Mouse (Mus musculus) urinary bladder, adult 18-20 months (tissue): ENCODE data around the gene Mapk8.

ENCODE experiments used
- DNase-seq, 2 experiments: peaks; one replicate each; pipeline ENCODE4 v3.0.0; 2022; ENCODE audit warnings: low spot score in 2 of 2, mixed read lengths in 2 of 2

Gene Mapk8

GRCm38 (mm10) chr14:33398065-33398860, 48.7 kb downstream of the Mapk8 start:
- no peak for DNase-seq

GRCm38 (mm10) chr14:33380830-33381457, 66.0 kb downstream of the Mapk8 start:
- DNase-seq: no peak

- no peak for DNase-seq
Measured at GRCm38 (mm10) chr14:33378723-33379122, 68.2 kb downstream of the Mapk8 start.

GRCm38 (mm10) chr14:33377211-33377610, 69.7 kb downstream of the Mapk8 start:
- no peak for DNase-seq

GRCm38 (mm10) chr14:33374089-33374488, 72.9 kb downstream of the Mapk8 start:
- DNase-seq: no peak

- DNase-seq: no peak
Measured at GRCm38 (mm10) chr14:33373271-33373670, 73.7 kb downstream of the Mapk8 start.

GRCm38 (mm10) chr14:33371248-33371647, 75.7 kb downstream of the Mapk8 start:
- DNase-seq: peak; percentile 41 to 57

GRCm38 (mm10) chr14:33370056-33370455, 76.9 kb downstream of the Mapk8 start:
- no peak for DNase-seq

GRCm38 (mm10) chr14:33369375-33369774, 77.6 kb downstream of the Mapk8 start:
- no peak for DNase-seq

GRCm38 (mm10) chr14:33366891-33367777, 79.8 kb downstream of the Mapk8 start:
- no peak for DNase-seq

- DNase-seq: no peak
Measured at GRCm38 (mm10) chr14:33364061-33364460, 82.9 kb downstream of the Mapk8 start.

- DNase-seq: no peak
Measured at GRCm38 (mm10) chr14:33363611-33364010, 83.3 kb downstream of the Mapk8 start.

- DNase-seq: no peak
Measured at GRCm38 (mm10) chr14:33362807-33363206, 84.2 kb downstream of the Mapk8 start.

GRCm38 (mm10) chr14:33362122-33362521, 84.8 kb downstream of the Mapk8 start:
- DNase-seq: no peak

GRCm38 (mm10) chr14:33361546-33361945, 85.4 kb downstream of the Mapk8 start:
- no peak for DNase-seq

GRCm38 (mm10) chr14:33358891-33359290, 88.1 kb downstream of the Mapk8 start:
- DNase-seq: no peak

- DNase-seq: no peak
Measured at GRCm38 (mm10) chr14:33357600-33358368, 89.2 kb downstream of the Mapk8 start.

GRCm38 (mm10) chr14:33355276-33355675, 91.7 kb downstream of the Mapk8 start:
- no peak for DNase-seq

GRCm38 (mm10) chr14:33352890-33353289, 94.1 kb downstream of the Mapk8 start:
- no peak for DNase-seq

- DNase-seq: no peak
Measured at GRCm38 (mm10) chr14:33351984-33352722, 94.8 kb downstream of the Mapk8 start.

GRCm38 (mm10) chr14:33351019-33351418, 95.9 kb downstream of the Mapk8 start:
- DNase-seq: peak in 1 of 2 experiments; percentile 55
